Mouse (Mus musculus) MEL (cell line): ENCODE results near the gene Fgd4. TPM values are rescaled to one million over a fixed set of nuclear protein-coding genes. Genes with fewer than 3 reads are reported as not detected.

Experiments
- DNase-seq: peaks from one replicate; pipeline ENCODE4 v3.0.0; 2011; ENCODE audit warnings: low read depth, low spot score
- H3K27ac ChIP-seq: 2 replicates; pipeline ENCODE4 v1.5.1; 2012; ENCODE audit warnings: low read depth, mild to moderate bottlenecking, control low read depth, low read length, moderate library complexity; ENCODE audit not compliant: control insufficient read depth
- H3K27me3 ChIP-seq, 2 experiments: fragments of 150-350 bp in 1 of 2; sonication (generic) in 1 of 2; 2 replicates each; pipeline ENCODE4 v1.6.1; 2012; ENCODE audit warnings: low read length in 2 of 2, mild to moderate bottlenecking in 2 of 2, improper control_type of control experiment in 1 of 2, moderate library complexity in 1 of 2; ENCODE audit not compliant: insufficient read depth in 2 of 2, control insufficient read depth in 1 of 2
- H3K36me3 ChIP-seq, 2 experiments: 2 replicates each; pipeline ENCODE4 v1.6.1; 2012 to 2014; ENCODE audit warnings: low read length in 2 of 2, improper control_type of control experiment in 1 of 2, inconsistent platforms in 1 of 2, mild to moderate bottlenecking in 1 of 2; ENCODE audit not compliant: insufficient read depth in 2 of 2, control insufficient read depth in 1 of 2
- H3K4me1 ChIP-seq, 2 experiments: fragments of 150-350 bp in 1 of 2; sonication (generic) in 1 of 2; 2 replicates each; pipeline ENCODE4 v1.6.1; 2012; ENCODE audit warnings: low read length in 2 of 2, improper control_type of control experiment in 1 of 2, mild to moderate bottlenecking in 1 of 2; ENCODE audit not compliant: insufficient read depth in 2 of 2, control insufficient read depth in 1 of 2
- H3K4me3 ChIP-seq, 2 experiments: fragments of 150-350 bp in 1 of 2; sonication (generic) in 1 of 2; 2 replicates each; pipeline ENCODE4 v1.5.1; 2012; ENCODE audit warnings: low read depth in 2 of 2, low read length in 2 of 2, mild to moderate bottlenecking in 2 of 2, moderate library complexity in 2 of 2, control low read depth in 1 of 2, improper control_type of control experiment in 1 of 2; ENCODE audit not compliant: control insufficient read depth in 1 of 2, insufficient read depth in 1 of 2
- H3K79me2 ChIP-seq: 2 replicates; pipeline ENCODE4 v1.6.1; 2012; ENCODE audit warnings: mild to moderate bottlenecking, low read length, moderate library complexity; ENCODE audit not compliant: control insufficient read depth, poor library complexity, insufficient read depth
- H3K9ac ChIP-seq: 2 replicates; pipeline ENCODE4 v1.6.1; 2012; ENCODE audit warnings: low read depth, mild to moderate bottlenecking, control low read depth, low read length, moderate library complexity; ENCODE audit not compliant: control insufficient read depth, poor library complexity, severe bottlenecking
- H3K9me3 ChIP-seq: fragments of 150-350 bp; sonication (generic); replicated peaks from 2 replicates; pipeline ENCODE4 v1.6.1; 2012; ENCODE audit warnings: mild to moderate bottlenecking, low read length, improper control_type of control experiment, moderate library complexity; ENCODE audit not compliant: insufficient read depth
- BHLHE40 ChIP-seq: IDR thresholded peaks from 2 replicates; pipeline ENCODE4 v1.6.1; 2012; ENCODE audit warnings: low read depth, mild to moderate bottlenecking, inconsistent platforms, low read length, improper control_type of control experiment, borderline replicate concordance
- CHD1 ChIP-seq: IDR thresholded peaks from 2 replicates; pipeline ENCODE4 v1.6.1; 2012; ENCODE audit warnings: low read depth, mild to moderate bottlenecking, inconsistent platforms, low read length, improper control_type of control experiment
- CTCF ChIP-seq, 3 experiments: IDR thresholded peaks in 2 of 3; conservative IDR thresholded peaks in 1 of 3; 2 replicates each; pipeline ENCODE4 v1.5.1; 2011 to 2012; ENCODE audit warnings: low read length in 3 of 3, low read depth in 2 of 3, mild to moderate bottlenecking in 2 of 3, improper control_type of control experiment in 1 of 3, inconsistent platforms in 1 of 3, mixed read lengths in 1 of 3, moderate library complexity in 1 of 3; ENCODE audit not compliant: control insufficient read depth in 1 of 3, insufficient read depth in 1 of 3, poor library complexity in 1 of 3, severe bottlenecking in 1 of 3
- E2F4 ChIP-seq: IDR thresholded peaks from 2 replicates; pipeline ENCODE4 v1.6.1; 2011; ENCODE audit warnings: low read depth, low read length, improper control_type of control experiment, borderline replicate concordance
- ETS1 ChIP-seq: IDR thresholded peaks from 2 replicates; pipeline ENCODE4 v1.6.1; 2012; ENCODE audit warnings: low read depth, mild to moderate bottlenecking, inconsistent platforms, low read length, improper control_type of control experiment, moderate library complexity
- GABPA ChIP-seq: IDR thresholded peaks from 2 replicates; pipeline ENCODE4 v1.6.1; 2012; ENCODE audit warnings: low read depth, mild to moderate bottlenecking, inconsistent platforms, low read length, improper control_type of control experiment, moderate library complexity
- MAZ ChIP-seq: IDR thresholded peaks from 2 replicates; pipeline ENCODE4 v1.6.1; 2012; ENCODE audit warnings: low read depth, mild to moderate bottlenecking, inconsistent platforms, low read length, improper control_type of control experiment
- MEF2A ChIP-seq: IDR thresholded peaks from 2 replicates; pipeline ENCODE4 v1.6.1; 2014; ENCODE audit warnings: low read depth, mild to moderate bottlenecking, inconsistent platforms, low read length, improper control_type of control experiment; ENCODE audit not compliant: poor library complexity, insufficient replicate concordance, severe bottlenecking; ENCODE audit errors: extremely low read depth
- MXI1 ChIP-seq: IDR thresholded peaks from 2 replicates; pipeline ENCODE4 v1.6.1; 2011; ENCODE audit warnings: mild to moderate bottlenecking, low read depth, low read length, improper control_type of control experiment
- NELFE ChIP-seq: IDR thresholded peaks from 2 replicates; pipeline ENCODE4 v1.6.1; 2011; ENCODE audit warnings: low read depth, low read length, improper control_type of control experiment
- POLR2AphosphoS5 ChIP-seq: IDR thresholded peaks from 2 replicates; pipeline ENCODE4 v1.6.1; 2012; ENCODE audit warnings: low read depth, borderline replicate concordance, mild to moderate bottlenecking, inconsistent platforms, low read length, moderate library complexity, mixed read lengths
- RAD21 ChIP-seq: IDR thresholded peaks from 2 replicates; pipeline ENCODE4 v1.6.1; 2011; ENCODE audit warnings: mild to moderate bottlenecking, low read depth, low read length, improper control_type of control experiment
- RCOR1 ChIP-seq: IDR thresholded peaks from 2 replicates; pipeline ENCODE4 v1.6.1; 2012; ENCODE audit warnings: low read depth, mild to moderate bottlenecking, inconsistent platforms, low read length, improper control_type of control experiment
- SIN3A ChIP-seq: IDR thresholded peaks from 2 replicates; pipeline ENCODE4 v1.6.1; 2012; ENCODE audit warnings: low read length, improper control_type of control experiment, inconsistent platforms
- SMC3 ChIP-seq: IDR thresholded peaks from 2 replicates; pipeline ENCODE4 v1.6.1; 2011; ENCODE audit warnings: low read depth, low read length, improper control_type of control experiment
- TBP ChIP-seq: IDR thresholded peaks from 2 replicates; pipeline ENCODE4 v1.8.0; 2011; ENCODE audit warnings: low read depth, low read length, improper control_type of control experiment
- ZC3H11A ChIP-seq: IDR thresholded peaks from 2 replicates; pipeline ENCODE4 v1.6.1; 2012; ENCODE audit warnings: low read depth, mild to moderate bottlenecking, inconsistent platforms, low read length, improper control_type of control experiment
- ZNF384 ChIP-seq: IDR thresholded peaks from 2 replicates; pipeline ENCODE4 v1.6.1; 2012; ENCODE audit warnings: low read depth, mild to moderate bottlenecking, inconsistent platforms, low read length, improper control_type of control experiment
- polyA plus RNA-seq, 2 experiments: library from polyadenylated mRNA; stranded (reverse) in 1 of 2; unstranded in 1 of 2; fragments of >175 nt in 1 of 2; fragments of >200 nt in 1 of 2; gene quantifications; 2 replicates each; pipeline versions ENCODE4 v1.2.1 to v1.2.4; 2012; ENCODE audit warnings: low replicate concordance in 2 of 2, low read depth in 1 of 2; ENCODE audit not compliant: insufficient read length in 2 of 2, insufficient read depth in 1 of 2, missing spikeins in 1 of 2
- total RNA-seq: library from RNA; depleted of rRNA; stranded (reverse); fragments of 300-350 nt; gene quantifications from 2 replicates; pipeline ENCODE4 v1.2.3, GENCODE M21; 2012

Gene Fgd4
- total and polyA plus RNA-seq, 3 experiments, result 0.03 to 10.0 TPM; not detected in 1

- Histone ChIP-seq H3K27ac (no peak overlapping the region), H3K79me2 (no peaks in the 10 kb centered on the region), H3K36me3 (no peaks in the 10 kb centered on the region), H3K9me3 (no peaks in the 10 kb centered on the region), H3K4me3 (no peak overlapping the region), H3K27me3 (peaks cover 1 to 3% of the 10 kb centered on the region in 2 experiments; a peak in 2 of 4 replicates), H3K4me1 (no peaks in the 10 kb centered on the region), H3K9ac (no peak overlapping the region)
- no peak for DNase-seq
- no peak for TF ChIP-seq ETS1
- no peak for TF ChIP-seq TBP
- TF ChIP-seq MAZ, result no peak
- no peak for TF ChIP-seq RAD21
- TF ChIP-seq SMC3, result no peak
- TF ChIP-seq SIN3A, result no peak
- TF ChIP-seq MEF2A, result no peak
- no peak for TF ChIP-seq CHD1
- TF ChIP-seq BHLHE40, result no peak
- TF ChIP-seq POLR2AphosphoS5, result no peak
- no peak for TF ChIP-seq RCOR1
- TF ChIP-seq MXI1, result no peak
- TF ChIP-seq E2F4, result no peak
- TF ChIP-seq NELFE, result no peak
- no peak for TF ChIP-seq ZC3H11A
- TF ChIP-seq GABPA, result no peak
These were observed 150.3 kb downstream of the Fgd4 start for GRCm38 (mm10) chr16:16450021-16450420.

- Histone ChIP-seq H3K9ac (no peak overlapping the region), H3K36me3 (no peaks in the 10 kb centered on the region), H3K9me3 (no peaks in the 10 kb centered on the region), H3K27me3 (no peaks in the 10 kb centered on the region), H3K79me2 (no peaks in the 10 kb centered on the region), H3K4me3 (no peak overlapping the region), H3K27ac (no peak overlapping the region), H3K4me1 (no peaks in the 10 kb centered on the region)
- no peak for DNase-seq
- no peak for TF ChIP-seq CTCF (IDR thresholded peaks at IDR 0.05 in 2 of 3, conservative IDR thresholded peaks at IDR 0.05 in 1 of 3; ENCODE audit: control insufficient read depth in 1 of 3, insufficient read depth in 1 of 3, low read depth in 2 of 3, low read length in 3 of 3, poor library complexity in 1 of 3, severe bottlenecking in 1 of 3)
- TF ChIP-seq ZNF384, result no peak
- no peak for TF ChIP-seq POLR2AphosphoS5
These were observed 161.9 kb downstream of the Fgd4 start for GRCm38 (mm10) chr16:16438436-16438835.
